Comparison of ENCODE assay signal across 13 mouse cellular contexts in genomic region chr7:48779110-48779509, GRCm38 (mm10). TPM values are rescaled to one million over a fixed set of nuclear protein-coding genes. Genes with fewer than 3 reads are reported as not detected.
A peak's percentile ranks its signal among the peaks of the same experiment; 100 is the strongest.
DNase-seq lines count a peak whose midpoint lies in the region; ATAC-seq and TF ChIP-seq lines count a peak whose summit lies in the region.
"Had no signal": no experiment of that assay in that cellular context is flagged by ENCODE, and none has a peak within 500 bp of the region (broad histone marks: within the 10 kb centered on the region; RNA-seq: fewer than 3 reads in every experiment).

No protein-coding gene starts in this region.

- no peak overlapping the region for H3K9ac ChIP-seq in midbrain, postnatal 0 days (replicated peaks; ENCODE audit: low read length, poor library complexity, severe bottlenecking)
- no peak overlapping the region for H3K9ac ChIP-seq in midbrain, embryonic 16.5 days (ENCODE audit: low read depth, low read length)

- no peaks in the 10 kb centered on the region for H3K9me3 ChIP-seq in midbrain, postnatal 0 days (ENCODE audit: low read length)
- no peaks in the 10 kb centered on the region for H3K9me3 ChIP-seq in midbrain, embryonic 16.5 days (replicated peaks; ENCODE audit: control insufficient read depth, low read length, poor library complexity, severe bottlenecking)

- WGBS in midbrain, postnatal 0 days = 66% methylated on average over 3 of the region's 3 CpGs
- WGBS in midbrain, embryonic 16.5 days = 74% methylated on average over 3 of the region's 3 CpGs
- 88% methylated on average over 3 of the region's 3 CpGs for WGBS in thymus, adult 2 months

- no peaks in the 10 kb centered on the region for H3K4me1 ChIP-seq in midbrain, postnatal 0 days (ENCODE audit: insufficient read depth, low read length)
- no peaks in the 10 kb centered on the region for H3K4me1 ChIP-seq in midbrain, embryonic 16.5 days (ENCODE audit: control insufficient read depth, insufficient read depth, low read length)
- no peaks in the 10 kb centered on the region for H3K4me1 ChIP-seq in thymus, adult 2 months (replicated peaks; ENCODE audit: control insufficient read depth, insufficient read depth, low read length)

- TF ChIP-seq POLR2A in thymus, adult 2 months (IDR thresholded peaks at IDR 0.05; ENCODE audit: control insufficient read depth, extremely low read depth, insufficient read depth, low read length, poor library complexity) = no peak

- TF ChIP-seq CTCF in midbrain, postnatal 0 days (IDR thresholded peaks at IDR 0.05) = no peak
- TF ChIP-seq CTCF in thymus, adult 2 months (IDR thresholded peaks at IDR 0.05; ENCODE audit: borderline replicate concordance, control insufficient read depth, extremely low read depth, insufficient read depth, low read length, poor library complexity) = no peak

- H3K36me3 ChIP-seq in midbrain, postnatal 0 days (ENCODE audit: insufficient read depth, low read length) = no peaks in the 10 kb centered on the region
- H3K36me3 ChIP-seq in midbrain, embryonic 16.5 days (ENCODE audit: control insufficient read depth, insufficient read depth, low read length) = no peaks in the 10 kb centered on the region
- no peaks in the 10 kb centered on the region for H3K36me3 ChIP-seq in thymus, adult 2 months (ENCODE audit: control insufficient read depth, insufficient read depth, low read length)

- no peak overlapping the region for H3K4me2 ChIP-seq in midbrain, postnatal 0 days (ENCODE audit: low read depth, low read length, poor library complexity, severe bottlenecking)
- H3K4me2 ChIP-seq in midbrain, embryonic 16.5 days (ENCODE audit: low read length) = no peak overlapping the region

- no peak overlapping the region for H3K27ac ChIP-seq in midbrain, postnatal 0 days (ENCODE audit: low read depth, low read length)
- H3K27ac ChIP-seq in midbrain, embryonic 16.5 days (ENCODE audit: low read length) = no peak overlapping the region
- no peak overlapping the region for H3K27ac ChIP-seq in thymus, adult 2 months (ENCODE audit: control insufficient read depth, insufficient read depth, low read length)
- H3K27ac ChIP-seq: macrophage had no signal

- no peak overlapping the region for H3K4me3 ChIP-seq in midbrain, postnatal 0 days (ENCODE audit: low read depth, low read length)
- no peak overlapping the region for H3K4me3 ChIP-seq in midbrain, embryonic 16.5 days (ENCODE audit: low read depth, low read length)
- H3K4me3 ChIP-seq in thymus, adult 2 months (ENCODE audit: control insufficient read depth, insufficient read depth, low read length) = no peak overlapping the region

- DNase-seq in midbrain, postnatal 0 days (ENCODE audit: low spot score) = peak; percentile 76
- DNase-seq in frontal cortex, adult 2 months (ENCODE audit: extremely low spot score in 1 of 2, low spot score in 1 of 2) = peak; percentile 59 to 77
- peak; percentile 32 to 71 for DNase-seq in left cerebral cortex, adult 9 months (ENCODE audit: low spot score in 2 of 2)
- DNase-seq in thymus, adult 2 months = no peak
- DNase-seq in lung, postnatal 25 days (ENCODE audit: low spot score) = no peak
- DNase-seq in kidney, postnatal 10 days = no peak
- DNase-seq: gastrocnemius, postnatal 25 days; heart, postnatal 4 days; thymus, adult 18-20 months had no signal

- ATAC-seq in midbrain, postnatal 0 days (ENCODE audit: low FRiP score) = no peak
- ATAC-seq in midbrain, embryonic 16.5 days = no peak
- ATAC-seq in megakaryocyte, adult 5-6 weeks (ENCODE audit: poor library complexity, severe bottlenecking) = no peak

- H3K27me3 ChIP-seq in midbrain, postnatal 0 days (ENCODE audit: insufficient read depth, low read length) = no peaks in the 10 kb centered on the region
- H3K27me3 ChIP-seq in midbrain, embryonic 16.5 days (ENCODE audit: control insufficient read depth, insufficient read depth, low read depth, low read length) = no peaks in the 10 kb centered on the region
- no peaks in the 10 kb centered on the region for H3K27me3 ChIP-seq in thymus, adult 2 months (ENCODE audit: control insufficient read depth, insufficient read depth, low read length)
- H3K27me3 ChIP-seq: CH12.LX had no signal

RNA-seq across cellular contexts. Expression of gene Zdhhc13, which starts 9.7 kb away (rescaled TPM):
- 37.3 and 43.0 TPM in 2 replicates for total RNA-seq in midbrain, postnatal 0 days (2014; rRNA removed)
- polyA plus RNA-seq in midbrain, postnatal 0 days (2015; fragmentation: Nextera tagmentation; extraction: Ambion mirVana) = 21.2 and 24.3 TPM in 2 replicates
- polyA plus RNA-seq in midbrain, embryonic 16.5 days (2015; fragmentation: Nextera tagmentation; extraction: Ambion mirVana) = 38.8 and 40.9 TPM in 2 replicates
- 23.7 and 26.7 TPM in 2 replicates for polyA plus RNA-seq in frontal cortex, adult 2 months (2012; rRNA removed)
- 13.5 and 19.6 TPM in 2 replicates for polyA plus RNA-seq in thymus, adult 2 months (2012; rRNA removed)
- total RNA-seq in megakaryocyte, adult 5-6 weeks (2015) = 54.3 and 54.4 TPM in 2 replicates
- 43.1 and 52.2 TPM in 2 replicates for total RNA-seq in megakaryocyte, adult 5-6 weeks (2017)

Comparison
In these comparisons a context has a peak if more than half of its experiments do, and no peak if none do; other contexts are left out.
1. DNase-seq: peak in midbrain, postnatal 0 days (single experiment), frontal cortex, adult 2 months (2 of 2) and left cerebral cortex, adult 9 months (2 of 2); none in thymus, adult 2 months (single experiment), lung, postnatal 25 days (single experiment) and kidney, postnatal 10 days (single experiment).